Mouse (Mus musculus) thymus, adult 2 months (tissue): Measurements from ENCODE around the gene Nup210l. TPM values are rescaled to one million over a fixed set of nuclear protein-coding genes. Genes with fewer than 3 reads are reported as not detected.

Source experiments
- DNase-seq: peaks from one replicate; pipeline ENCODE4 v3.0.0; 2021
- H3K27ac ChIP-seq: fragments of 200-500 bp; 2 replicates; pipeline ENCODE4 v1.5.1; 2012; ENCODE audit warnings: low read length, control low read depth; ENCODE audit not compliant: control insufficient read depth, insufficient read depth
- H3K27me3 ChIP-seq: fragments of 200-500 bp; 2 replicates; pipeline ENCODE4 v1.6.1; 2012; ENCODE audit warnings: mild to moderate bottlenecking, low read length, moderate library complexity, mixed read lengths; ENCODE audit not compliant: control insufficient read depth, insufficient read depth
- H3K36me3 ChIP-seq: fragments of 200-500 bp; 2 replicates; pipeline ENCODE4 v1.6.1; 2012; ENCODE audit warnings: mild to moderate bottlenecking, low read length, moderate library complexity; ENCODE audit not compliant: control insufficient read depth, insufficient read depth
- H3K4me1 ChIP-seq: fragments of 200-500 bp; replicated peaks from 2 replicates; pipeline ENCODE4 v1.6.1; 2012; ENCODE audit warnings: low read length; ENCODE audit not compliant: control insufficient read depth, insufficient read depth
- H3K4me3 ChIP-seq: fragments of 200-500 bp; 2 replicates; pipeline ENCODE4 v1.5.1; 2012; ENCODE audit warnings: mild to moderate bottlenecking, low read length, control low read depth, moderate library complexity; ENCODE audit not compliant: control insufficient read depth, insufficient read depth
- CTCF ChIP-seq: fragments of 200-500 bp; IDR thresholded peaks from 2 replicates; pipeline ENCODE4 v1.5.1; 2012; ENCODE audit warnings: mild to moderate bottlenecking, control low read depth, low read length, moderate library complexity, borderline replicate concordance; ENCODE audit not compliant: control insufficient read depth, poor library complexity, insufficient read depth; ENCODE audit errors: extremely low read depth
- POLR2A ChIP-seq: fragments of 200-500 bp; IDR thresholded peaks from 2 replicates; pipeline ENCODE4 v1.6.1; 2012; ENCODE audit warnings: mild to moderate bottlenecking, low read length, control low read depth, moderate library complexity; ENCODE audit not compliant: control insufficient read depth, poor library complexity, insufficient read depth; ENCODE audit errors: extremely low read depth
- WGBS: fragments of 180-500 bp; shearing (Covaris S2); methylation state at CpG from one replicate; pipeline ENCODE4 v1.1.7; 2018; 5-methylcytosine and 5-hydroxymethylcytosine counted together
- polyA plus RNA-seq: library from polyadenylated mRNA; depleted of rRNA; stranded (reverse); fragments of >200 nt; gene quantifications from 2 replicates; pipeline ENCODE4 v1.2.3, GENCODE M21; 2012

Gene Nup210l
- polyA plus RNA-seq, 1 experiment, result 1.5 TPM

DNA sequence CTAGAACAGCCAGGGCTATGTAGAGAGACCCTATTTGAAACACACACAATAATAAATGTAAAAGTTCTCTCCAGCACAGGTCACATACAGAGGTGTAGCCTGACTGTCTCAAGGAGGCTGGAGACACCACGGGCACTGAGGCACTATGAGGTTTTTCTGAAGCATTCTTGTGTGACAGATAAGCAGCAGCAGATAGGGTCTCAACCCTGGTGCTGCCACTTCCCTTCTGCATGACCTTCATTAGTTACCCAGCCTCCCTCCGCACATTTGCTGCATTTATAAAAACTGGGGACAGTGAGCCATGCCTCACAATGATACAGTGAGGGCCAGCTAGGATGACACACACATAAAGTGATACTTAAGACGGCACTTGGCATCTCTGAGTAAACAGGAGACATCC, 119.0 kb downstream of the Nup210l start:
- Histone ChIP-seq H3K4me1 (peaks cover 4% of the 10 kb centered on the region), H3K4me3 (no peak overlapping the region), H3K27ac (no peak overlapping the region), H3K27me3 (no peaks in the 10 kb centered on the region), H3K36me3 (no peaks in the 10 kb centered on the region)
- 72% methylated on average over 3 of the region's 3 CpGs for WGBS
- DNase-seq, result no peak
- no peak for TF ChIP-seq POLR2A
- no peak for TF ChIP-seq CTCF

DNA sequence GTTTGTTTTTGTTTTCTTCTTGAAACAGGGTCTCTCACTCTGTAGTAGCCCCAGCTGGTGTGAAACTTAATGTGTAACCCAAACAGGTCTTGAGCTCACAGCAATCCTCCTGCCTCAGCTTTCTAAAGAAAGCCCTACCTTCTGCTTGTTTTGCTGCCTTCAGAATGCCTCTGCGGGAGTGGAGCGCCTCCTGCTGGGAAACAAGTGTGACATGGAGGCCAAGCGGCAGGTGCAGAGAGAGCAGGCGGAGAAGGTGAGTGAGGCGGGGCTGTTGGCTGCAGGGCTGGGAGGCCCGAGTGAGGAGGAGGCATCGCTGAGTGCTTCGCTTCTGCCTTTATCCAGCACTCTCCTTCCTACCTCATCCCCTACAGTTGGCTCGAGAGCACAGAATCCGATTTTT, 120.4 kb downstream of the Nup210l start:
- H3K27ac ChIP-seq, result no peak overlapping the region
- no peak overlapping the region for H3K4me3 ChIP-seq
- no peak for DNase-seq
- WGBS, result 92% methylated on average over 10 of the region's 10 CpGs
- TF ChIP-seq POLR2A (no peak), CTCF (no peak)
- no peaks in the 10 kb centered on the region for H3K27me3 ChIP-seq
- H3K36me3 ChIP-seq, result no peaks in the 10 kb centered on the region
- peaks cover 4% of the 10 kb centered on the region for H3K4me1 ChIP-seq

DNA sequence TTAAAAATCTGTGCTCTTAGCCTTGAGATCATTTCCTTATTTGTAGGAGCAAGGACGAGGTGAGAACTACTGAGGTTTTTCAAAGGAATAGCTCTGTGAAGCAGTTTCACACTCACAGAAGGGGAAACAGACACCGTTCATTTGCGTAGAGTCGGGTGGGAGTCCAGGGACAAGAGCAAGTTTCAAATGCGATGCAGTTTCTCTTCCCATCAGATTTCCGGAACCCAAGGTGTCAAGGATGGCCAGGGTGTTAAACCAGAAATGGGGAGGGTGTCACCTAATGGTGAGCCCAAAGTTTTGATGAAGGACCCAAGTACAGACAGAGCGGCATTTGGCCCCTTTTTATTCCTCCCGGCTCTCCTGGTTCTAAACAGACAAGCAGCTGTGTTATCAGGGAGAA, 127.1 kb downstream of the Nup210l start:
- 15% methylated on average over 8 of the region's 8 CpGs for WGBS
- H3K4me3 ChIP-seq, result peak overlapping the region; percentile 35
- peak; percentile 19 for DNase-seq
- TF ChIP-seq POLR2A, result no peak
- no peak for TF ChIP-seq CTCF
- H3K4me1 ChIP-seq, result peaks cover 8% of the 10 kb centered on the region; the same call in 1 of the 2 replicates
- no peaks in the 10 kb centered on the region for H3K27me3 ChIP-seq
- no peak overlapping the region for H3K27ac ChIP-seq
- H3K36me3 ChIP-seq, result peaks cover 13% of the 10 kb centered on the region

DNA sequence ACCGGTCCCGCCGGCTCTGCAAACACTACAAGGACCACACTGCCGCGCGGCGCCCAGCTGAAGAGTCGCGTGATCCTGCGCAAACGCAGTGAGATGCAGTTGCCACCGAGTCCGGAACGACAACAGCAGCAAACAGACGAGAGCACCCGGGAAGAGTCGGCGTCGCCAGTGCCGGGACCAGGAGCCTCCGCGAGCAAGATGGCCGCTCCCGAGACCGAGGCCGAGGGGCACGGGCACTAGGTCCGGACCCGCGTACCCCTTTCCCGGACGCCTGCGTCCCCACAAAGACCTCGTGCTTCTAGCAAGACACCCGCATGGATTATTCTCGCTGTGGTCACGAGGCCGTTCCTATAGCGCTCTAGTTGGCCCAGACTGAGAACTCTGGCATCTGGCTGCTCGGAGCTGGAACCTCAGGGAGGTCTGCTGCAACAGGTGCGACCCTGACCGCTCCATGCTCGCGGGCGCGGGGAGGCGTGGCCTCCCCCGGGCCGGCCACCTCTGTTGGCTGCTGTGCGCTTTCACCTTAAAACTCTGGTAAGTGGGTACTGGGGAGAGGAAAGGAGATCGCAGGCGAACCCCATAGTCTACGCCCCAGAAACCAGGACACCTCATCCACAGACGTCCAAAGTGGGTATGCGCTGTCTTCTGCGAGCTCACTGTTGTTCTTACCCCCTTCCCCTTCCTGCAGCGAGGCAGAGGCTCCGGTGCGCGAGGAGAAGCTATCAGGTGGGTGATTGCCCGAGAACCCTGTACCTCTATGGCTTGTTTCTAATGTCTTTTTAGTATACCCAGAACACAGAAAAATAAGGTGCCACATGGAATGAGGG, 127.8 kb downstream of the Nup210l start, which contains the start of gene Jtb:
Gene Jtb (plus strand): TSS at position 91 of the 827 bp plus-strand sequence.
- Histone ChIP-seq H3K4me3 (peak within 1 kb of the TSS; percentile 79), H3K27me3 (no peaks in the 10 kb centered on the region), H3K36me3 (peaks cover 13% of the 10 kb centered on the region), H3K27ac (peak within 1 kb of the TSS; percentile 82), H3K4me1 (peaks cover 8% of the 10 kb centered on the region; the same call in 1 of the 2 replicates)
- 0 out of 2 replicates have a peak, but pooled peaks have one; percentile 54 for TF ChIP-seq CTCF
- peak; percentile 88 for TF ChIP-seq POLR2A
- under 1% methylated on average over 61 of the region's 61 CpGs for WGBS
- peak; percentile 90 for DNase-seq

DNA sequence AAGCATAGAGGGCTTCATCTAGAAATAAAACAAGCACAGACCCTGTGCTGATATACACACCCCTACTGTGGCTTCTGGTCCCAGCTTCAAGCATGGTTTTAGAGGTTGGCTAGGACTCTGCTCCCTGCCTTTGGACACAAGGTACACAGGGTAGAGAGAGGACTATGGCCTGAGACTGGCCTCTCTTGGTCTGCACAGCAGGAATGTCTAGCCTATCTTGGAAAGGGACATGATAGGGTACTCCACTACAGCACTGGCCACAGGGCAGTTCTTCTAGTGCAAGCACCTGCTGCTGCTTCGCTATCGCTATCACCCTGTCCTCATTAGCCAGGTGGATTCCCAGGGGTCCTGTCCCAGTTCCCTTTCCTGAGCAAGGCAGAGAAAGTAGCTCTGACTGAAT, 137.3 kb downstream of the Nup210l start:
- Histone ChIP-seq H3K36me3 (no peaks in the 10 kb centered on the region), H3K27me3 (no peaks in the 10 kb centered on the region), H3K4me3 (no peak overlapping the region), H3K4me1 (no peaks in the 10 kb centered on the region), H3K27ac (no peak overlapping the region)
- WGBS, result 97% methylated on average over 2 of the region's 2 CpGs
- TF ChIP-seq POLR2A (no peak), CTCF (no peak)
- DNase-seq, result no peak

DNA sequence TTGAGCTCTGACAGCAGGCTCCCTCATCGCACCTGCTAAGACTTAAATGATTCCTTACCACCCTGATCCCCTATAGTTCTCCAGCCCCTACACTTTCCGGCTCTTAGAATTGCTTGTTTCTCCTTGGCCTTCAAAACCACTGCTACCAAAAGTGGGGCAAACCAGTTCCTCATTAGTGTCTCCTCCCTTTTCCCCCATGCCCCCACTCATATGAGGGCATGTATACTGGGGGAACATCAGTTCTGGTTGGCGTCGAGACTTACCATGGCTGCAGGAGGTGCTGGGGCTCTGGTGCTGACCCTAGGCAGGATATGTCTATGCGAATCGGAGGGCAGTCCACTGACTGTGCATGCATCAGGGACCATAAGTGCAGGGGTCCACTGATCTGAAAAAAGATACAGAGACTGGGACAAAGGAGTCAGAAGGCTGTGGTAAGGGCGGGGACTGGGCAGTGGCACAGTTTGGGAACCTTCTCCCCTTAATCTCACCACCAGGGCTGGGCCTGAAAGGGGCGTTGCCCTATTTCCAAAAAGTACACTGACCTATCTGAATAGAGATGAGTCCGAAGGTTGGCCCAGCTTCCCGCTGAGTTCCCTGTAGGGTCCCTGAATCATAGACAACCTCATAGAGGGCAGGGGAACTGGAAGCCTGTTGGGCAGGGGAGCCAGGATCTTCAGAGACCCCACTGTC, 137.9 kb downstream of the Nup210l start:
- Histone ChIP-seq H3K4me3 (no peak overlapping the region), H3K27ac (no peak overlapping the region), H3K4me1 (peaks cover 3% of the 10 kb centered on the region), H3K27me3 (no peaks in the 10 kb centered on the region), H3K36me3 (no peaks in the 10 kb centered on the region)
- TF ChIP-seq POLR2A (no peak), CTCF (no peak)
- WGBS, result 78% methylated on average over 10 of the region's 10 CpGs
- DNase-seq, result no peak
